Mouse (Mus musculus): ENCODE measurements around the gene Ccm2. TPM values are rescaled to one million over a fixed set of nuclear protein-coding genes. Genes with fewer than 3 reads are reported as not detected.

The Ccm2 gene
- 93.0 and 95.9 TPM in 2 replicates for polyA plus RNA-seq (2012; rRNA removed)

GRCm38 (mm10) chr11:6546205-6547013, at the start of gene Ccm2:
Gene Ccm2, plus strand, starts transcription at chr11:6546887.

GRCm38 (mm10) chr11:6520507-6521173, 26.0 kb upstream of the Ccm2 start, which contains the start of gene Myo1g:
Gene Myo1g, minus strand, starts transcription at chr11:6520965.

GRCm38 (mm10) chr11:6605491-6606399, 59.1 kb downstream of the Ccm2 start, which contains the start of gene Nacad:
Gene Nacad, minus strand, starts transcription at chr11:6606053.

GRCm38 (mm10) chr11:6625478-6626387, 79.0 kb downstream of the Ccm2 start, which contains the start of gene Tbrg4:
Gene Tbrg4, minus strand, starts transcription at chr11:6626067.

GRCm38 (mm10) chr11:6638537-6638936, 91.8 kb downstream of the Ccm2 start, which contains the start of gene Wap:
Gene Wap, minus strand, starts transcription at chr11:6638637.

Other genes starting within 250 kb of the Ccm2 start
- 89.1 and 95.9 TPM in 2 replicates for gene Zmiz2, start 157.8 kb upstream of the Ccm2 start, polyA plus RNA-seq (2012; rRNA removed)
- 2,649 and 2,896 TPM in 2 replicates for gene Ppia, start 131.4 kb upstream of the Ccm2 start, polyA plus RNA-seq (2012; rRNA removed)
- gene H2afv, start 102.4 kb upstream of the Ccm2 start, polyA plus RNA-seq (2012; rRNA removed): 344 and 467 TPM in 2 replicates
- 11.6 and 12.4 TPM in 2 replicates for gene Purb, start 71.0 kb upstream of the Ccm2 start, polyA plus RNA-seq (2012; rRNA removed)
- 1.4 and 1.7 TPM in 2 replicates for gene Myo1g, start 25.9 kb upstream of the Ccm2 start, polyA plus RNA-seq (2012; rRNA removed)
- 103 and 117 TPM in 2 replicates for gene Nacad, start 59.2 kb downstream of the Ccm2 start, polyA plus RNA-seq (2012; rRNA removed)
- gene Tbrg4, start 79.2 kb downstream of the Ccm2 start, polyA plus RNA-seq (2012; rRNA removed): 84.3 and 90.4 TPM in 2 replicates
- gene Wap, start 91.8 kb downstream of the Ccm2 start, polyA plus RNA-seq (2012; rRNA removed): not detected in 2 replicates
- gene Ramp3, start 111.6 kb downstream of the Ccm2 start, polyA plus RNA-seq (2012; rRNA removed): 7.4 and 14.0 TPM in 2 replicates

Data from central nervous system, embryonic 14 days (tissue).